Mouse (Mus musculus) E14TG2a.4 (cell line): Measurements from ENCODE around the gene Col4a3bp.
A peak's percentile ranks its signal among the peaks of the same experiment; 100 is the strongest.

Experiments used
- H3K27me3 ChIP-seq: 2 replicates; pipeline ENCODE4 v1.6.1; 2014; ENCODE audit warnings: low read length, control low read depth; ENCODE audit not compliant: insufficient read depth
- H3K36me3 ChIP-seq: 2 replicates; pipeline ENCODE4 v1.6.1; 2014; ENCODE audit warnings: low read length, control low read depth; ENCODE audit not compliant: insufficient read depth
- H3K4me1 ChIP-seq: replicated peaks from 2 replicates; pipeline ENCODE4 v1.6.1; 2014; ENCODE audit warnings: low read depth, low read length, control low read depth
- H3K4me3 ChIP-seq: replicated peaks from 2 replicates; pipeline ENCODE4 v1.5.1; 2014; ENCODE audit warnings: mild to moderate bottlenecking, low read length
- H3K9me3 ChIP-seq: 2 replicates; pipeline ENCODE4 v1.6.1; 2014; ENCODE audit warnings: low read length, control low read depth
- CTCF ChIP-seq: conservative IDR thresholded peaks from 2 replicates; pipeline ENCODE4 v1.5.1; 2014; ENCODE audit warnings: low read length
- NANOG ChIP-seq: IDR thresholded peaks from 2 replicates; pipeline ENCODE4 v1.6.1; 2014; ENCODE audit warnings: borderline replicate concordance, low read length, mixed read lengths
- POU5F1 ChIP-seq: IDR thresholded peaks from 2 replicates; pipeline ENCODE4 v1.6.1; 2014; ENCODE audit warnings: low read length, borderline replicate concordance

The Col4a3bp gene

GRCm38 (mm10) chr13:96584201-96584600 lies 41.8 kb downstream of the Col4a3bp start:
- no peaks in the 10 kb centered on the region for H3K9me3 ChIP-seq
- no peaks in the 10 kb centered on the region for H3K27me3 ChIP-seq
- H3K4me1 ChIP-seq: no peaks in the 10 kb centered on the region
- TF ChIP-seq CTCF: no peak
- no peak for TF ChIP-seq POU5F1
- TF ChIP-seq NANOG: no peak
- no peaks in the 10 kb centered on the region for H3K36me3 ChIP-seq
- H3K4me3 ChIP-seq: no peak overlapping the region

- Histone ChIP-seq H3K36me3 (no peaks in the 10 kb centered on the region), H3K27me3 (no peaks in the 10 kb centered on the region), H3K4me1 (no peaks in the 10 kb centered on the region), H3K9me3 (no peaks in the 10 kb centered on the region), H3K4me3 (no peak overlapping the region)
- no peak for TF ChIP-seq NANOG
- no peak for TF ChIP-seq CTCF
- no peak for TF ChIP-seq POU5F1
These were observed 44.1 kb downstream of the Col4a3bp start for GRCm38 (mm10) chr13:96586540-96586939.

- no peaks in the 10 kb centered on the region for H3K27me3 ChIP-seq
- H3K9me3 ChIP-seq: no peaks in the 10 kb centered on the region
- no peaks in the 10 kb centered on the region for H3K36me3 ChIP-seq
- H3K4me1 ChIP-seq: no peaks in the 10 kb centered on the region
- TF ChIP-seq POU5F1 (no peak), NANOG (no peak), CTCF (no peak)
- H3K4me3 ChIP-seq: no peak overlapping the region
These were observed 46.2 kb downstream of the Col4a3bp start for GRCm38 (mm10) chr13:96588642-96589041.

- Histone ChIP-seq H3K9me3 (no peaks in the 10 kb centered on the region), H3K4me3 (no peak overlapping the region), H3K4me1 (no peaks in the 10 kb centered on the region), H3K27me3 (no peaks in the 10 kb centered on the region), H3K36me3 (peaks cover 5% of the 10 kb centered on the region; the same call in 1 of the 2 replicates)
- TF ChIP-seq NANOG (no peak), CTCF (peak; percentile 68)
These were observed 51.2 kb downstream of the Col4a3bp start for GRCm38 (mm10) chr13:96593621-96594020.

GRCm38 (mm10) chr13:96594070-96594469 lies 51.7 kb downstream of the Col4a3bp start:
- no peak for TF ChIP-seq POU5F1
- no peak for TF ChIP-seq NANOG
- TF ChIP-seq CTCF: no peak
- H3K4me1 ChIP-seq: no peaks in the 10 kb centered on the region
- H3K4me3 ChIP-seq: no peak overlapping the region
- H3K9me3 ChIP-seq: no peaks in the 10 kb centered on the region
- H3K27me3 ChIP-seq: no peaks in the 10 kb centered on the region
- H3K36me3 ChIP-seq: peaks cover 9% of the 10 kb centered on the region; the same call in 1 of the 2 replicates

GRCm38 (mm10) chr13:96599182-96599581 lies 56.8 kb downstream of the Col4a3bp start:
- Histone ChIP-seq H3K9me3 (no peaks in the 10 kb centered on the region), H3K4me3 (no peak overlapping the region), H3K4me1 (0 out of 2 replicates have a peak, but pooled peaks cover 2% of the 10 kb centered on the region), H3K36me3 (peaks cover 18% of the 10 kb centered on the region; the same call in 1 of the 2 replicates), H3K27me3 (no peaks in the 10 kb centered on the region)
- no peak for TF ChIP-seq POU5F1
- no peak for TF ChIP-seq NANOG
- no peak for TF ChIP-seq CTCF

- Histone ChIP-seq H3K27me3 (no peaks in the 10 kb centered on the region), H3K36me3 (peaks cover 24% of the 10 kb centered on the region), H3K9me3 (no peaks in the 10 kb centered on the region), H3K4me3 (no peak overlapping the region), H3K4me1 (peaks cover 9% of the 10 kb centered on the region; the same call in 1 of the 2 replicates)
- no peak for TF ChIP-seq POU5F1
- TF ChIP-seq NANOG: no peak
- TF ChIP-seq CTCF: no peak
These were observed 61.8 kb downstream of the Col4a3bp start for GRCm38 (mm10) chr13:96604242-96604641.

GRCm38 (mm10) chr13:96614615-96615014 lies 72.2 kb downstream of the Col4a3bp start:
- TF ChIP-seq POU5F1 (no peak), CTCF (no peak), NANOG (no peak)
- H3K9me3 ChIP-seq: no peaks in the 10 kb centered on the region
- H3K36me3 ChIP-seq: peaks cover 21% of the 10 kb centered on the region; the same call in 1 of the 2 replicates
- no peak overlapping the region for H3K4me3 ChIP-seq
- H3K27me3 ChIP-seq: no peaks in the 10 kb centered on the region
- no peaks in the 10 kb centered on the region for H3K4me1 ChIP-seq

- Histone ChIP-seq H3K36me3 (peaks cover 9% of the 10 kb centered on the region; the same call in 1 of the 2 replicates), H3K27me3 (no peaks in the 10 kb centered on the region), H3K9me3 (no peaks in the 10 kb centered on the region), H3K4me3 (no peak overlapping the region), H3K4me1 (no peaks in the 10 kb centered on the region)
- TF ChIP-seq CTCF: no peak
These were observed 78.5 kb downstream of the Col4a3bp start for GRCm38 (mm10) chr13:96620891-96621290.

GRCm38 (mm10) chr13:96630396-96630795 lies 88.0 kb downstream of the Col4a3bp start:
- Histone ChIP-seq H3K9me3 (no peaks in the 10 kb centered on the region), H3K27me3 (no peaks in the 10 kb centered on the region), H3K4me1 (no peaks in the 10 kb centered on the region), H3K36me3 (peaks cover 44% of the 10 kb centered on the region), H3K4me3 (no peak overlapping the region)
- no peak for TF ChIP-seq CTCF
- no peak for TF ChIP-seq POU5F1
- TF ChIP-seq NANOG: no peak
